Mouse (Mus musculus) lung, embryonic 14.5 days (tissue): ENCODE measurements at regions not wholly inside any gene's neighbourhood (a gene's known extent, or its start where the extent isn't known, plus 50 kb on each side); places are given as distances from the start of the nearest gene placed in this dataset.

Experiments used
- ATAC-seq: fragments of 200-750 bp; cut with Nextera tagmentation; 2 replicates; pipeline ENCODE4 v1.8.0; 2017; ENCODE audit warnings: mild to moderate bottlenecking, moderate TSS enrichment, moderate library complexity; ENCODE audit not compliant: insufficient read depth
- DNase-seq: peaks from one replicate; pipeline ENCODE4 v3.0.0-alpha.2; 2015
- H3K27ac ChIP-seq: fragments of 300-500 bp; sonication (generic); 2 replicates; pipeline ENCODE4 v1.5.1; 2014; ENCODE audit warnings: low read depth, mild to moderate bottlenecking, moderate library complexity
- H3K27me3 ChIP-seq: fragments of 300-500 bp; sonication (generic); 2 replicates; pipeline ENCODE4 v1.6.1; 2014; ENCODE audit warnings: low read length, control low read depth; ENCODE audit not compliant: insufficient read depth
- H3K36me3 ChIP-seq: fragments of 300-500 bp; sonication (generic); 2 replicates; pipeline ENCODE4 v1.6.1; 2014; ENCODE audit warnings: control low read depth; ENCODE audit not compliant: insufficient read depth
- H3K4me1 ChIP-seq: fragments of 300-500 bp; sonication (generic); 2 replicates; pipeline ENCODE4 v1.6.1; 2014; ENCODE audit warnings: antibody characterized with exemption, control low read depth; ENCODE audit not compliant: insufficient read depth
- H3K4me2 ChIP-seq: fragments of 300-500 bp; sonication (generic); 2 replicates; pipeline ENCODE4 v1.6.1; 2014; ENCODE audit warnings: mild to moderate bottlenecking
- H3K4me3 ChIP-seq: fragments of 300-500 bp; sonication (generic); 2 replicates; pipeline ENCODE4 v1.5.1; 2014; ENCODE audit warnings: low read depth, low read length
- H3K9ac ChIP-seq: fragments of 300-500 bp; sonication (generic); 2 replicates; pipeline ENCODE4 v1.6.1; 2014
- H3K9me3 ChIP-seq: fragments of 300-500 bp; sonication (generic); 2 replicates; pipeline ENCODE4 v1.6.1; 2016; ENCODE audit warnings: low read depth, low read length, control low read depth
- CTCF ChIP-seq: IDR thresholded peaks from 2 replicates; pipeline ENCODE4 v1.5.1; 2016; ENCODE audit warnings: antibody characterized with exemption, low read depth
- WGBS: fragments of 180-500 bp; shearing (Covaris S2); extraction: QIAGEN DNeasy Blood & Tissue Kit; methylation state at CpG from one replicate; pipeline ENCODE4 v1.1.7; 2014; 5-methylcytosine and 5-hydroxymethylcytosine counted together

DNA sequence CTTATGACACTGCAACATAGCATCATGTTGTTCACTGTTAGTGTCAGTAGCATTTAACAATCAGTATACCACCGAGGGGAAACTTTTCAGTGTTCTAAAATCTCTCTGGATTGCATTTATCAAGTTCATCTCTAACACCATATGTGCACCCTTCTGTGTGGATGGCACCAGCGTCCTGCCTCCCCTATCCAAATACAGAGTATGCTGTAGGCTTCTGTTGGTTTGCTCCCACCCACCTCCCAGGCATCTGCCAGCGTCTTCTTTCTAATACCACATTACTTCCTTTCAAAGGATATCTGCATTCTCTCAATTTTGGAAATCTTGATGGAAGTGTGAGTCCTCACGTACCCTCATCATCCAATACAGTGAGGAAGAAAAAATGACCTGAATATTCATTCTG is 208.0 kb upstream of the Cdh9 start:
- H3K9ac ChIP-seq, result no peak overlapping the region
- 70% methylated on average over 4 of the region's 4 CpGs for WGBS
- no peaks in the 10 kb centered on the region for H3K4me1 ChIP-seq
- no peaks in the 10 kb centered on the region for H3K9me3 ChIP-seq
- no peak for TF ChIP-seq CTCF
- DNase-seq (no peak), ATAC-seq (no peak)
- H3K27me3 ChIP-seq, result no peaks in the 10 kb centered on the region
- no peak overlapping the region for H3K4me2 ChIP-seq
- H3K4me3 ChIP-seq, result no peak overlapping the region
- no peak overlapping the region for H3K27ac ChIP-seq
- H3K36me3 ChIP-seq, result no peaks in the 10 kb centered on the region

GRCm38 (mm10) chr15:16532587-16532986 is 196.0 kb upstream of the Cdh9 start:
- no peak overlapping the region for H3K27ac ChIP-seq
- no peak for TF ChIP-seq CTCF
- H3K4me2 ChIP-seq, result no peak overlapping the region
- no peaks in the 10 kb centered on the region for H3K36me3 ChIP-seq
- H3K27me3 ChIP-seq, result no peaks in the 10 kb centered on the region
- WGBS, result 83% methylated on average over 6 of the region's 6 CpGs
- ATAC-seq (no peak), DNase-seq (no peak)
- no peaks in the 10 kb centered on the region for H3K4me1 ChIP-seq
- no peak overlapping the region for H3K4me3 ChIP-seq
- H3K9ac ChIP-seq, result no peak overlapping the region
- no peaks in the 10 kb centered on the region for H3K9me3 ChIP-seq

DNA sequence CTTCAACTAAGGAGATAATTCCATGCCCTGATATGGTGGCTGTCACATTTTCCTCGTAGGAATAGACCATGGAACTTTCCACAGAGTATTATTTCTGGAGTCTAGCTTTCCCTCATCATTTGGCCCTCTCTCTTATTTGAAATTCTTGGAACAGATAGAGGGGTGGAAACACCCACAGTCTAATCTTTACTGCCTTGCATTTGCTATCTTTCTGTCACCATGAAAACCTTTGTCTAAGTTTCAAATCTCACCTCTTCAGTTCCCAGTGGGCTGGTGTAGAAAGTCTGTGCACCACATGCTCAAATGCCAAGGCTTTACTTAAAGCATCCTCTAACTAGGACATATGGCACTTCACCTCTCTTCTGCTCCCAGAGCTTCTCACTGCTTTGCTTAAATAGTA is 187.3 kb upstream of the Cdh9 start:
- no peaks in the 10 kb centered on the region for H3K4me1 ChIP-seq
- H3K4me3 ChIP-seq, result no peak overlapping the region
- no peaks in the 10 kb centered on the region for H3K36me3 ChIP-seq
- 29% methylated on average over 1 of the region's 1 CpGs for WGBS
- DNase-seq (no peak), ATAC-seq (no peak)
- TF ChIP-seq CTCF, result no peak
- no peaks in the 10 kb centered on the region for H3K9me3 ChIP-seq
- H3K27me3 ChIP-seq, result no peaks in the 10 kb centered on the region
- H3K9ac ChIP-seq, result no peak overlapping the region
- no peak overlapping the region for H3K4me2 ChIP-seq
- H3K27ac ChIP-seq, result no peak overlapping the region

DNA sequence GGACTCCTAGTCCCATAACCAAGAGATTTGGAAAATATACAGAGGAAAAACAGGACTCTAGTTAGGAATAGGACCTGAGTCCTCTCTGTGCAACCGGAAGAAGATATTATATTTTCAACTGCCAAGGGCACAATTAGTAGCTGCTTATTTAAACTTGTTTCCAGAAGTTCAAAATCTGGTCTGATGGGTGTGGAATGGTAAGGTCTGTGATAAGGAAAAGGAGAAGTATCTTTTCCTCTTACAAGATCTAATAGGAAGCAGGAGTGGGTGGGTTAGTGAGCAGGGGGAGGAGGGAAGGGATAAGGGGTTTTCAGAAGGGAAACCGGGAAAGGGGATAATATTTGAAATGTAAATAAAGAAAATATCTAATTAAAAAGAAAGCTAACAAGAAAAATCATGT is 173.4 kb upstream of the Cdh9 start:
- Histone ChIP-seq H3K4me1 (no peaks in the 10 kb centered on the region), H3K36me3 (no peaks in the 10 kb centered on the region), H3K9ac (no peak overlapping the region), H3K4me2 (no peak overlapping the region), H3K4me3 (no peak overlapping the region), H3K27me3 (no peaks in the 10 kb centered on the region), H3K9me3 (no peaks in the 10 kb centered on the region), H3K27ac (no peak overlapping the region)
- TF ChIP-seq CTCF, result no peak
- DNase-seq (no peak), ATAC-seq (no peak)
- WGBS, result 83% methylated on average over 2 of the region's 2 CpGs

GRCm38 (mm10) chr15:16556338-16556737 is 172.2 kb upstream of the Cdh9 start:
- TF ChIP-seq CTCF, result no peak
- H3K4me2 ChIP-seq, result no peak overlapping the region
- H3K4me1 ChIP-seq, result no peaks in the 10 kb centered on the region
- H3K27me3 ChIP-seq, result no peaks in the 10 kb centered on the region
- H3K36me3 ChIP-seq, result no peaks in the 10 kb centered on the region
- no peaks in the 10 kb centered on the region for H3K9me3 ChIP-seq
- H3K27ac ChIP-seq, result no peak overlapping the region
- WGBS, result 88% methylated on average over 9 of the region's 9 CpGs
- no peak overlapping the region for H3K4me3 ChIP-seq
- no peak overlapping the region for H3K9ac ChIP-seq
- DNase-seq (no peak), ATAC-seq (no peak)

DNA sequence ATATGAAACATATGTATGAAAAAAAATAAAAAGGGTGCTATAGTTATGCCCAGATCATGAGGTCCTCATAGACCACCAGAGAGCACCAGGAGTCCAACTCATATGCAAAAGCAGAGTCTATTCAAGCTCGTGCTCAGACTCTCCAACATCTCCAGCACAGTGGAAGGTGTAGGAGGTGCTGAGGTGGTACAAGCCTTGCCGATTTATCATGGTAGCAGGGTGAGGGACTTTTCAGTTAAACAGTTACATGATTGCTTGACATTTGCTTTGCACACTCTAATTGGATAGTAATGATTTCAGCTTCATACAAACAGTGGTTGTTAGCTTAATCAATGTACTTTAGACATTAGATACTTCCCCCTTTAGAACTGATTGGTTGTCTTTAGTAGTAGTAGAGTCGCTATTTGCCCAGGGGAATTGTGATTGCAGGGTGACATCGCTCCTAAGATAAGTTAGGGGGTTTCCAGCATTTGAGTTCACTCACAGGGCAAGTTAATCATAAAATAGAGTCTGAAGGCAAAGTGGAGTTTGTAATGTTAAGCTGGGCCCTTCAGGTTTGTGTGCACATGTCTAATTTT is 162.3 kb upstream of the Cdh9 start:
- Histone ChIP-seq H3K27ac (no peak overlapping the region), H3K4me1 (no peaks in the 10 kb centered on the region), H3K4me2 (no peak overlapping the region), H3K27me3 (no peaks in the 10 kb centered on the region), H3K9ac (no peak overlapping the region), H3K4me3 (no peak overlapping the region), H3K9me3 (no peaks in the 10 kb centered on the region), H3K36me3 (no peaks in the 10 kb centered on the region)
- 59% methylated on average over 4 of the region's 4 CpGs for WGBS
- no peak for ATAC-seq
- DNase-seq, result no peak
- TF ChIP-seq CTCF, result no peak

DNA sequence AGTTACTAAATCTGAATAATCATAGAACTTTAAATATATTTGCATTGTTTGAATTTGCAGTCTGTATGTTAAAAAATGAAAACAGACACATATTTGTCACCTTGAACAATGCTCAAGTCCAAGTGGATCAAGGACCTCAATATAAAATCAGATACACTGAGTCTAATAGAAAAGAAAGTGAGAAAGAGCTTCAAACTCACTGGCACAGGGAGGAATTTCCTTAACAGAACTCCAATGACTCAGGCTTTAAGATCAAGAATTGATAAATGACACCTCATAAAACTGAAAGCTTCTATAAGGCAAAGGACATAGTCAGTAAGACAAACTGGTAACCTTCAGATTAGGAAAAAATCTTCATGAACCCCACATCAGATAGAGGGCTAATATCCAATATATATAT is 161.8 kb upstream of the Cdh9 start:
- Histone ChIP-seq H3K4me3 (no peak overlapping the region), H3K27me3 (no peaks in the 10 kb centered on the region), H3K4me1 (no peaks in the 10 kb centered on the region), H3K4me2 (no peak overlapping the region), H3K27ac (no peak overlapping the region), H3K9me3 (no peaks in the 10 kb centered on the region), H3K9ac (no peak overlapping the region), H3K36me3 (no peaks in the 10 kb centered on the region)
- no peak for TF ChIP-seq CTCF
- ATAC-seq, result no peak
- DNase-seq, result no peak

DNA sequence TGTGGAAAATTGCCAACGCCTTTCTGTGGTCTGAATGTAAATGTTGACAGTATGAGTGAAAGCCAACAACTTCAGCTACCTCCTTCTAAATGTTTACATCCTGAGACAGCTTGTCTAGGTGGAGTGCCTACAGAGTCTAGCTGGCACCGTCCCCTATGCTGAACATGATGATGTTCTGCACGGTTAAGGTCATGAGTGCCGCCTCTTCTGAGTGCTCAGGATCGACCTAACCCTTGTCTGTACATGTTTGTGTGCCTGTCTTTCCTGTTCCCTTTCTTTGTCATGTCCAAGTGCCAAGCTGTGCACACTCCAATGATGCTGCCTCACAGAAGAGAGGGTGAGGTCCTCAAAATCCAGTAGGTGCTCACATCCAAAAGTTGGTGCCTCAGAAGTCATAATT is 111.7 kb upstream of the Cdh9 start:
- H3K9ac ChIP-seq, result no peak overlapping the region
- H3K4me2 ChIP-seq, result no peak overlapping the region
- no peak for TF ChIP-seq CTCF
- H3K27ac ChIP-seq, result no peak overlapping the region
- H3K27me3 ChIP-seq, result no peaks in the 10 kb centered on the region
- ATAC-seq (no peak), DNase-seq (no peak)
- no peaks in the 10 kb centered on the region for H3K4me1 ChIP-seq
- no peaks in the 10 kb centered on the region for H3K36me3 ChIP-seq
- no peak overlapping the region for H3K4me3 ChIP-seq
- 61% methylated on average over 5 of the region's 5 CpGs for WGBS
- H3K9me3 ChIP-seq, result no peaks in the 10 kb centered on the region
